Mouse (Mus musculus) ES-Bruce4 (cell line): ENCODE data around the gene Dusp2.

Source experiments
- CTCF ChIP-seq: IDR thresholded peaks from one replicate; pipeline ENCODE4 v1.8.1; 2011; ENCODE audit warnings: low read depth, low read length
- EP300 ChIP-seq: IDR thresholded peaks from 2 replicates; pipeline ENCODE4 v1.6.1; 2011; ENCODE audit warnings: low read depth, low read length; ENCODE audit not compliant: insufficient read depth
- POLR2A ChIP-seq: IDR thresholded peaks from one replicate; pipeline ENCODE4 v1.8.1; 2011; ENCODE audit warnings: low read length; ENCODE audit not compliant: insufficient read depth

DNA sequence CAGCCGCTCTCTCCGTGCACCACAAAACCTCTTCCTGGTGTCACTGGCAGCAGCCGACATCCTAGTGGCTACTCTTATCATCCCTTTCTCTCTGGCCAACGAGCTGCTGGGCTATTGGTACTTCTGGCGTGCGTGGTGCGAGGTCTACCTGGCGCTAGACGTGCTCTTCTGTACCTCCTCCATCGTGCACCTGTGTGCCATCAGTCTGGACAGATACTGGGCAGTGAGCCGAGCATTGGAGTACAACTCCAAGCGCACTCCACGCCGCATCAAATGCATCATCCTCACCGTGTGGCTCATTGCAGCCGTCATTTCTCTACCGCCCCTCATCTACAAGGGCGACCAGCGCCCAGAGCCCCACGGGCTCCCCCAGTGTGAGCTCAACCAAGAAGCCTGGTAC, 27.7 kb downstream of the Dusp2 start:
- TF ChIP-seq CTCF (no peak), POLR2A (no peak), EP300 (no peak)
